Mouse (Mus musculus): ENCODE measurements around the gene Nhlh1.

Gene Nhlh1

GRCm38 (mm10) chr1:172052766-172053279, 4.5 kb downstream of the Nhlh1 start:
- DNase-seq = no peak

- DNase-seq = no peak
Observed at GRCm38 (mm10) chr1:172049131-172049782, 8.1 kb downstream of the Nhlh1 start.

GRCm38 (mm10) chr1:172048241-172048734, 9.1 kb downstream of the Nhlh1 start:
- no peak for DNase-seq

GRCm38 (mm10) chr1:172046938-172047337, 10.4 kb downstream of the Nhlh1 start:
- DNase-seq = peak; percentile 48

- no peak for DNase-seq
Observed at GRCm38 (mm10) chr1:172046410-172046809, 11.0 kb downstream of the Nhlh1 start.

- DNase-seq = no peak
Observed at GRCm38 (mm10) chr1:172029914-172030313, 27.5 kb downstream of the Nhlh1 start.

- no peak for DNase-seq
Observed at GRCm38 (mm10) chr1:172028394-172029275, 28.7 kb downstream of the Nhlh1 start, which contains the start of gene Vangl2. Vangl2 (minus strand) TSS chr1:172028444.

GRCm38 (mm10) chr1:172027809-172028102, 29.6 kb downstream of the Nhlh1 start:
- no peak for DNase-seq

- peak; percentile 78 for DNase-seq
Observed at GRCm38 (mm10) chr1:172027010-172027808, 30.2 kb downstream of the Nhlh1 start.

- DNase-seq = peak; percentile 32
Observed at GRCm38 (mm10) chr1:172026201-172026901, 31.0 kb downstream of the Nhlh1 start.

- no peak for DNase-seq
Observed at GRCm38 (mm10) chr1:172025201-172025904, 32.0 kb downstream of the Nhlh1 start.

- no peak for DNase-seq
Observed at GRCm38 (mm10) chr1:172024140-172024895, 33.1 kb downstream of the Nhlh1 start.

- DNase-seq = no peak
Observed at GRCm38 (mm10) chr1:172019863-172020521, 37.4 kb downstream of the Nhlh1 start.

- no peak for DNase-seq
Observed at GRCm38 (mm10) chr1:172019339-172019738, 38.0 kb downstream of the Nhlh1 start.

GRCm38 (mm10) chr1:172018336-172019311, 38.7 kb downstream of the Nhlh1 start:
- no peak for DNase-seq

GRCm38 (mm10) chr1:172017517-172018070, 39.8 kb downstream of the Nhlh1 start:
- DNase-seq = no peak

- DNase-seq = no peak
Observed at GRCm38 (mm10) chr1:172016660-172017516, 40.5 kb downstream of the Nhlh1 start.

- DNase-seq = no peak
Observed at GRCm38 (mm10) chr1:172016031-172016430, 41.3 kb downstream of the Nhlh1 start.

All from right cerebral cortex, postnatal 25 days (tissue).